Mouse (Mus musculus): ENCODE measurements around the gene Qpctl.

Gene Qpctl

DNA sequence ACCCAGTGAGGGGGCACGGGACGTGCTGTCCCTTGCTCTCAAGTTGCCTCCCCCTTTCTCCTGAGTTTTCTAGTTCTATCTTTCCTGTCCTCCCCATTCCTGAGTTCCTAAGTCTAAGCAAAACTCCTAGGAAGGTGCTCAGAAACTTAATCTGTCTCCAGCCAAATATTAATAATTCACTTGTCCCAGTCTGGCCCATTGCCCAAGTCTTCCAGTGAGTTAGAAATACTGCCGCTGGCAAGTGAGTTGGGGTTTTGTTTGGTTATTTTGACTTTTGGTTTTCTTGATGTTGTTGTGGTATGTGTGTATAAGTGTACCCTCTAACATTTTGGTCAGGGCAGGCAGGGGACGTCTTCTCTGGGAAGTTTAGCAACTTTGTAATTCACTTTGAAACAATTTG, 27.4 kb downstream of the Qpctl start:
- Histone ChIP-seq H3K27me3 (ENCODE audit: control insufficient read depth, insufficient read depth, low read length, poor library complexity, severe bottlenecking) (no peaks in the 10 kb centered on the region), H3K36me3 (ENCODE audit: control insufficient read depth, insufficient read depth, low read length, poor library complexity, severe bottlenecking) (no peaks in the 10 kb centered on the region)
- no peak for DNase-seq (ENCODE audit: low read depth, low spot score)

DNA sequence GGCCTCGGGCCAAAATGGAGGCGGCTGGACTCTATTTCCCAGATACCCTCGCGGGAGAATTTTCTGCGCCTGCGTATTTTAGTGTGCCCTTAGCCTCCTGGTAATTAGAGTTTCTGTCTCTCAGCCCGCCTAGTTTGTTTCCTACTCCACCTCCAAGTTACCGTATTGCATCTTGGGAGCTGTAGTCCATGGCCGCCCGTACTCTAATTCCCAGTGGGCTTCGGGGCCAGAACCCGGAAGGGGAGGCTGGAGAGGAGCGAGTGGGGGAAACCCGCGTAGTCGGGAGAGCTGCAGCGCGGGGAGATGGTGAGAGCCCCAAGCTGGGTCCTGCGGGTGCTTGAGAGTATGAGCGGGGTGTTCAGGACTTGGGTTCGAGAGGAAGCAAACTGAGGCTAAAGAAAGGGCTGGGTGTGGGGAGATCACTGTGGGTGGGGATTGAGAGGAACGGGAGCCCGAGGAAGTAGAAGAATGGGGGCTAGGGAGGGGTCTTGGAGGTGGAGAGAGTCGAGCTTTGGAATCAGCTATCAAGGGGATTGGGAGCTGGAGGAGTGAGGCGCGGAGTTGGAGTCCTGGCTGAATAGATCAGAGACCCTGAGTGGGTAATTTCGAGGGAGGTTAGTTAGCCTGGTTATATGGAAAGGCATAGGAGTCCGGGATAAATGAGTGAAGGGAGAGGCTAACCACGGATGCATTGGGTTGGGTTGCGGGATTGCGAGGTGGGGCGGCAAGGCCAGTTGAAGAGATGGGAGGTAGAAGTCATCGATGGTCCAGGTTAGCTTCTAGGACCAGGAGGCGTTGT, 29.3 kb downstream of the Qpctl start, which contains the start of gene Fbxo46:
Gene Fbxo46 (plus strand): TSS at position 229 of the 799 bp plus-strand sequence.
- DNase-seq (ENCODE audit: low read depth, low spot score) = peak; percentile 97
- Histone ChIP-seq H3K36me3 (ENCODE audit: control insufficient read depth, insufficient read depth, low read length, poor library complexity, severe bottlenecking) (no peaks in the 10 kb centered on the region), H3K27me3 (ENCODE audit: control insufficient read depth, insufficient read depth, low read length, poor library complexity, severe bottlenecking) (no peaks in the 10 kb centered on the region; the same call in 1 of the 2 replicates)

DNA sequence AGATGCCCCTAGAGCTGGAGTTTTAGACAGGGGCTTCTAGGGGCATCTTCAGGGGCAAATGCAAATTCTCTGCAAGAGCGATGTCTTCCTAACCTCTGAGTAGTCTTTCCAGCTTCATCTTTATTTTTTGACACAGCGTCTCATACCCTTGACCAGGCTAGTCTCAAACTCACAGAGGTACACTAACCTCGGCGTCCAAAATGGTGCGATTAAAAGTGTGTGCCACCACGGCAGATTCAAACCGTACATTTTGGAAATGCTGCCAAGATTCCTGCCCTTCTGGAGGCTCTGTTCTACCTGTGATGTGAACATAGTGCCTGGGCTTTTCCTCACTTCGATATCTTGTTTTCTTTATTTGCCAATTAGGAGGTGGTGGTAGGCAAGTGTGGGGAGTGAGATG, 30.0 kb downstream of the Qpctl start:
- no peaks in the 10 kb centered on the region; the same call in 1 of the 2 replicates for H3K27me3 ChIP-seq (ENCODE audit: control insufficient read depth, insufficient read depth, low read length, poor library complexity, severe bottlenecking)
- no peak for DNase-seq (ENCODE audit: low read depth, low spot score)
- H3K36me3 ChIP-seq (ENCODE audit: control insufficient read depth, insufficient read depth, low read length, poor library complexity, severe bottlenecking) = no peaks in the 10 kb centered on the region

DNA sequence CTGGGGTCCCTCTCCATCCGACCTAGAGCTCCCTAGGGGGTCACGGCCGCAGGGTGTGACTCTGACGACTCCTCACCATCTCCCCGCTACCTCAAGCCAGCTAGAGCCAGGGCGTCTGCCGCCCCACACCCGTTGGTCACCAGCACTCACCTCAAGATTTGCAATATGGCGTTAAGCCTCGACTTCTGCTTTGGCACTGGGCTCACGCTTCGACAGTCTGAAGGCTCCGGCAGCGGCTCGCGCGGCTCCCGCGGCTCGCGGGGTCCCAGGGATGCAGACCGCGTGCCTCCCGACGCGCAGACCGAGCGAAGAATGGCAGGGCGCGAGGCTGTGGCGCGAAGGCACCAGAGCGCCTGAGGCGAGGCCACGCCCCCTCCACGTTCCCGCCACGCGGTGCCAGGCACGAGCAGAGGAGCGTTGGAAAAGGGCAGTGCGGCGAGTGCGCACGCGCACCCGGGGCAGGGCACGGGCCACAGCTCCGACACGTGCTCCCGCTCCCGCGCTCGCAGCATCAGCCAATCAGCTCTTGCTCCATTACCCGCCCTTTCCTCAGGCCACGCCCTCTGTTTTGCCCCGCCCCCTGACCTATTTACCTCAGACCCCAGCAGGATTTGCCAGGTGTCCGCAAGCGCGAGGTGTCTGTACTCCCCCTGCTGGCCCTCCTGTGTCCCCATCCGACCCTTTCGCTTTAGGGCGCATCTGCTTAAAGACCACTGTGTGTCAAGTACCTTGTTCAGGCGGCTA, 30.9 kb downstream of the Qpctl start, which contains the start of gene Gm4969:
Gene Gm4969 (minus strand): TSS at position 341 of the 744 bp plus-strand sequence.
- Histone ChIP-seq H3K36me3 (ENCODE audit: control insufficient read depth, insufficient read depth, low read length, poor library complexity, severe bottlenecking) (no peaks in the 10 kb centered on the region), H3K27me3 (ENCODE audit: control insufficient read depth, insufficient read depth, low read length, poor library complexity, severe bottlenecking) (no peaks in the 10 kb centered on the region; the same call in 1 of the 2 replicates)
- peak; percentile 44 for DNase-seq (ENCODE audit: low read depth, low spot score)

DNA sequence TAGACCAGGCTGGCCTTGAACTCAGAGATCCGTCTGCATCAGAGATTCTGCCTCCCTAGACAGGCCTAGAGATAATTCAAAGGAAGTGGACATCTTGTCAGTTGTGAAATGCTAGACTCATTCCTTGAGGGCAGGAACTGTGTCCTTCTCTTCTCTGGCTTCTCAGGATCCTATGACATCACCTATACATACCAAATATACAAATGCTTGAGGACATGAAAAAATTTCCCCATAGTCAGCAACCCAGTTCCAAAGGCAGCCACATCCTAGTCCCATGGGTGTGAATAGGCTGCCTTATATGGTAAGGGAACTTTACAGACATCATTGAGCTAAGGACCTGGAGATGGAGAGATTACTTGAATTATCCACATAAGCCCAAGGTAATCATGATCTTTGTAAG, 39.5 kb downstream of the Qpctl start:
- no peak for DNase-seq (ENCODE audit: low read depth, low spot score)
- Histone ChIP-seq H3K36me3 (ENCODE audit: control insufficient read depth, insufficient read depth, low read length, poor library complexity, severe bottlenecking) (no peaks in the 10 kb centered on the region), H3K27me3 (ENCODE audit: control insufficient read depth, insufficient read depth, low read length, poor library complexity, severe bottlenecking) (no peaks in the 10 kb centered on the region)

DNA sequence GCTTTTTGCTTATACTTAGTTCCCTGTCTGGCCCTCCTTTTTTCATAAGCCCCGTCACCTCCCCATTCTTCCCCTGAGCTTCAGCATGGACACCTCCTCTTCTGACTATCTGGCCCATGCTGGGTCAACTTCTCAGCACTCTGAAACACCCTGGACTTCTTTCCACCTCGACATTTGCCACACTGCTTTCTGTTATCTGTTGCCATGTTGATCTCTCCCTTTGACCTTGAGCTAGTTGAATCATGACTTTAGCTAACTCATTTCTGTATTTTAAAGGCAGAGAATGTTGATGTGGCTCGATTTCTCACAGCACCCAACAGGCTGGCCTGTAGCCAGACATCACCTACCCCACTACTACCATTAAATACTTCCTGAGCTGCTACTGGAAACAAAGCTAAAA, 41.7 kb downstream of the Qpctl start:
- H3K27me3 ChIP-seq (ENCODE audit: control insufficient read depth, insufficient read depth, low read length, poor library complexity, severe bottlenecking) = no peaks in the 10 kb centered on the region
- DNase-seq (ENCODE audit: low read depth, low spot score) = no peak
- H3K36me3 ChIP-seq (ENCODE audit: control insufficient read depth, insufficient read depth, low read length, poor library complexity, severe bottlenecking) = no peaks in the 10 kb centered on the region

DNA sequence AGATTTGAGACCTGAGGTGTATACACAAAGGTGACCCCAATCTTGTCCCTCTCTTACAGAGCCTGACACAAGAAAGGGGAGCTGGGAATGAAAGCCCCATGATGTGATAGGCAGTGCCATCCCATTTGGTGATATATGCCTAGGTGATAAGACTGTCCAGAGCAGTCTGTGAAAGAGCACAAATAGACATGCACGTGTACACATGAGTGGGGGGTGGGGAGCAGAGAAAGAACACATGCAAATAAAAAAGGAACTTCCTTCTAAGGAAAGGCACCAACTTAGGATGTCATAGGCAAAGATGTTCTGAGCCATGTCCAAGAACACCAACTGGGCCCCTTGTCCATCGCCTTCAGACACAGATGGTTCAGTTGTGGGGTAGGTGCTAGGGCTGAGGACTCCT, 44.6 kb downstream of the Qpctl start:
- H3K27me3 ChIP-seq (ENCODE audit: control insufficient read depth, insufficient read depth, low read length, poor library complexity, severe bottlenecking) = no peaks in the 10 kb centered on the region
- no peaks in the 10 kb centered on the region for H3K36me3 ChIP-seq (ENCODE audit: control insufficient read depth, insufficient read depth, low read length, poor library complexity, severe bottlenecking)
- DNase-seq (ENCODE audit: low read depth, low spot score) = no peak

GRCm38 (mm10) chr7:19103741-19104140, 45.4 kb downstream of the Qpctl start:
- no peaks in the 10 kb centered on the region for H3K27me3 ChIP-seq (ENCODE audit: control insufficient read depth, insufficient read depth, low read length, poor library complexity, severe bottlenecking)
- no peak for DNase-seq (ENCODE audit: low read depth, low spot score)

GRCm38 (mm10) chr7:19100290-19100689, 48.8 kb downstream of the Qpctl start:
- Histone ChIP-seq H3K36me3 (ENCODE audit: control insufficient read depth, insufficient read depth, low read length, poor library complexity, severe bottlenecking) (no peaks in the 10 kb centered on the region), H3K27me3 (ENCODE audit: control insufficient read depth, insufficient read depth, low read length, poor library complexity, severe bottlenecking) (no peaks in the 10 kb centered on the region)
- no peak for DNase-seq (ENCODE audit: low read depth, low spot score)

More at GRCm38 (mm10) chr7:19103741-19104140, 45.4 kb downstream of the Qpctl start:
- no peaks in the 10 kb centered on the region for H3K36me3 ChIP-seq (ENCODE audit: control insufficient read depth, insufficient read depth, low read length, poor library complexity, severe bottlenecking)

DNA sequence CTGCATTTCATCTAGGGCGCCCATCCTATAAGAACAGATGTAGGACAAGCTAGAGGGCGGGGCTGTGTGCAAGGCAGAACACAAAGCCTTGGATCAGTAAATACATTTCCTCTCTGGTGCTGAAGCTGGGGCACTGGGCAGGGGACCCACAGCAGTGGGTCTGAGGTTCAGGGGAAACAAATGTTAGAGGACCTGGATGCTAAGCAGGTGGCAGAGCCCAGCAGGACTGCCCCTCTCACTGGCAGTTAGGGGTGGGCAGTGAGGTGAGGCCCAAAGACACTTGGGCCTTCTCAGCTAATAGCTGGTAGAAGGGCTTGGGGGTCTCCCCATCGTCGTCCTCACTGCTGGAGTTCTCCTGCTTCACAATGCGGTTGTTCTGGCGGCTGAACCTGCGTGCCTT, 50.3 kb downstream of the Qpctl start:
- no peak for DNase-seq (ENCODE audit: low read depth, low spot score)
- peaks cover 1% of the 10 kb centered on the region; the same call in 1 of the 2 replicates for H3K27me3 ChIP-seq (ENCODE audit: control insufficient read depth, insufficient read depth, low read length, poor library complexity, severe bottlenecking)
- H3K36me3 ChIP-seq (ENCODE audit: control insufficient read depth, insufficient read depth, low read length, poor library complexity, severe bottlenecking) = no peaks in the 10 kb centered on the region

- DNase-seq (ENCODE audit: low read depth, low spot score) = no peak
- Histone ChIP-seq H3K27me3 (ENCODE audit: control insufficient read depth, insufficient read depth, low read length, poor library complexity, severe bottlenecking) (peaks cover 1% of the 10 kb centered on the region; the same call in 1 of the 2 replicates), H3K36me3 (ENCODE audit: control insufficient read depth, insufficient read depth, low read length, poor library complexity, severe bottlenecking) (no peaks in the 10 kb centered on the region)
These were observed 51.2 kb downstream of the Qpctl start for GRCm38 (mm10) chr7:19097863-19098262.

DNA sequence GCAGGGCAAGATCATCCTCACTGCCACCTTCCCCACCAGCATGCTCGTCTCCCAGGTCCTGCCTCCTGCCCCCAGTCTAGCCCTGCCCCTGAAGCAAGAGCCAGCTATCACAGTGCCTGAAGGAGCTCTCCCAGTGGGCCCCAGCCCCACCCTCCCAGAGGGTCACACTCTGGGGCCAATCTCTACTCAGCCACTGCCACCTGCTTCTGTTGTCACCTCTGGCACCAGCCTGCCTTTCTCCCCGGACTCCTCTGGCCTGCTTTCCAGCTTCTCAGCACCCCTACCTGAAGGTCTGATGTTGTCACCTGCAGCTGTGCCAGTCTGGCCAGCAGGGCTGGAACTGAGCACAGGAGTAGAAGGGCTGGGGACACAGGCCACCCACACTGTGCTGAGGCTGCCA, 51.9 kb downstream of the Qpctl start:
- H3K27me3 ChIP-seq (ENCODE audit: control insufficient read depth, insufficient read depth, low read length, poor library complexity, severe bottlenecking) = peaks cover 1% of the 10 kb centered on the region; the same call in 1 of the 2 replicates
- no peak for DNase-seq (ENCODE audit: low read depth, low spot score)
- H3K36me3 ChIP-seq (ENCODE audit: control insufficient read depth, insufficient read depth, low read length, poor library complexity, severe bottlenecking) = no peaks in the 10 kb centered on the region

GRCm38 (mm10) chr7:19096421-19096976, 52.6 kb downstream of the Qpctl start:
- Histone ChIP-seq H3K36me3 (ENCODE audit: control insufficient read depth, insufficient read depth, low read length, poor library complexity, severe bottlenecking) (no peaks in the 10 kb centered on the region), H3K27me3 (ENCODE audit: control insufficient read depth, insufficient read depth, low read length, poor library complexity, severe bottlenecking) (peaks cover 1% of the 10 kb centered on the region; the same call in 1 of the 2 replicates)
- no peak for DNase-seq (ENCODE audit: low read depth, low spot score)

- DNase-seq (ENCODE audit: low read depth, low spot score) = no peak
- H3K27me3 ChIP-seq (ENCODE audit: control insufficient read depth, insufficient read depth, low read length, poor library complexity, severe bottlenecking) = peaks cover 1% of the 10 kb centered on the region; the same call in 1 of the 2 replicates
These were observed 53.4 kb downstream of the Qpctl start for GRCm38 (mm10) chr7:19095751-19096110.

More at GRCm38 (mm10) chr7:19095751-19096110, 53.4 kb downstream of the Qpctl start:
- H3K36me3 ChIP-seq (ENCODE audit: control insufficient read depth, insufficient read depth, low read length, poor library complexity, severe bottlenecking) = no peaks in the 10 kb centered on the region
